Mouse (Mus musculus) forebrain, embryonic 14.5 days (tissue): ENCODE data around the gene Bbs4. TPM values are rescaled to one million over a fixed set of nuclear protein-coding genes. Genes with fewer than 3 reads are reported as not detected.
A peak's percentile ranks its signal among the peaks of the same experiment; 100 is the strongest.

ENCODE experiments used
- ATAC-seq: fragments of 200-750 bp; cut with Nextera tagmentation; 2 replicates; pipeline ENCODE4 v1.8.0; 2017; ENCODE audit warnings: mild to moderate bottlenecking, moderate library complexity
- DNase-seq: peaks from one replicate; pipeline ENCODE4 v3.0.0-alpha.2; 2015; ENCODE audit warnings: low spot score
- H3K27ac ChIP-seq: fragments of 300-500 bp; sonication (generic); 2 replicates; pipeline ENCODE4 v1.5.1; 2014; ENCODE audit warnings: low read depth, mild to moderate bottlenecking, control low read depth, low read length, moderate library complexity
- H3K27me3 ChIP-seq: fragments of 300-500 bp; sonication (generic); replicated peaks from 2 replicates; pipeline ENCODE4 v1.6.1; 2014; ENCODE audit warnings: low read length, control low read depth, mixed read lengths; ENCODE audit not compliant: control insufficient read depth, insufficient read depth
- H3K36me3 ChIP-seq: fragments of 300-500 bp; sonication (generic); 2 replicates; pipeline ENCODE4 v1.6.1; 2014; ENCODE audit warnings: low read length, control low read depth; ENCODE audit not compliant: control insufficient read depth, insufficient read depth
- H3K4me1 ChIP-seq: fragments of 300-500 bp; sonication (generic); 2 replicates; pipeline ENCODE4 v1.6.1; 2014; ENCODE audit warnings: antibody characterized with exemption, low read length, control low read depth; ENCODE audit not compliant: control insufficient read depth, insufficient read depth
- H3K4me2 ChIP-seq: fragments of 300-500 bp; sonication (generic); 2 replicates; pipeline ENCODE4 v1.6.1; 2014; ENCODE audit warnings: mild to moderate bottlenecking, control low read depth, low read length
- H3K4me3 ChIP-seq: fragments of 300-500 bp; sonication (generic); 2 replicates; pipeline ENCODE4 v1.5.1; 2014; ENCODE audit warnings: low read depth, low read length, control low read depth
- H3K9ac ChIP-seq: fragments of 300-500 bp; sonication (generic); 2 replicates; pipeline ENCODE4 v1.6.1; 2014; ENCODE audit warnings: mild to moderate bottlenecking, low read length, control low read depth, moderate library complexity
- H3K9me3 ChIP-seq: fragments of 300-500 bp; sonication (generic); replicated peaks from 2 replicates; pipeline ENCODE4 v1.6.1; 2016; ENCODE audit warnings: low read length, control low read depth, mixed read lengths; ENCODE audit not compliant: control insufficient read depth
- WGBS: fragments of 180-500 bp; shearing (Covaris S2); extraction: QIAGEN DNeasy Blood & Tissue Kit; methylation state at CpG from one replicate; pipeline ENCODE4 v1.1.7; 2014; 5-methylcytosine and 5-hydroxymethylcytosine counted together
- polyA plus RNA-seq: library from polyadenylated mRNA; unstranded; fragments of >200 nt; fragmentation: Nextera tagmentation; extraction: Ambion mirVana; gene quantifications from 2 replicates; pipeline ENCODE4 v1.2.1, GENCODE M21; 2014

Bbs4 gene
- polyA plus RNA-seq, 1 experiment from 2014 or later = 48.4 TPM

DNA sequence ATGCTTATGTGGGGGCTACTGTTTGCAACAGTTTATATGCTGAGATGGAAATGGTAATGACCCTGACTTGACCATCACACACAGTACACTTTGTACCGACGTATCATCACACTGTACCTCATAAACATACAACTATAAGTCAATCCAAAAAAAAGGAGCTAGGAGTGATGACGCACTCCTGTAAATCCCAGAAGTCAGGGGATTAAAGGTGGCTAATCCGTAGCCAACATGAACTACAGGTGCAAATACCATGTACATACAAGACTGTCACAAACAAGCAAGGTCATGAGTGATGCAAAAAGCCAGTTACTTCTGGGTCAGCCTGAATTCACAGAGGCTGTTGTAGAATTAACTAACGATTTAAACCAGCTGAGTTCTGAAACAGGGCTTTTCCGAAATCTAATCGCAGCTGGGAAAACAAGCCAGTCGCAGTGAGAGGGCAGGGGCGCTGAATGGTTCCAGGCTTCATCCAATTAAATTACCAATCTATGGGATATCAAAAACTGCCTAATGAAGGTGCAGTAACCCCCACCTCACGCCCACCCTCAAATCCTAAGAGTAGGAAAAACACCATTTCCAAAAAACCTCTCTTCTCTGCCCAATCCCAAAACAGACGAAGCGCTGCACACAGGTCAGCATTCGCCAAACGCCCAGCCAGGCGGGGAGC, 589 bp downstream of the Bbs4 start:
- peak overlapping the region; percentile 70 for H3K4me3 ChIP-seq
- H3K9me3 ChIP-seq = no peaks in the 10 kb centered on the region
- H3K27ac ChIP-seq = peak overlapping the region; percentile 79
- ATAC-seq = no peak; the same call in 1 of the 2 replicates
- H3K9ac ChIP-seq = peak overlapping the region; percentile 82
- H3K4me2 ChIP-seq = peak overlapping the region; percentile 75
- WGBS = 9% methylated on average over 15 of the region's 15 CpGs
- DNase-seq = no peak
- no peaks in the 10 kb centered on the region for H3K36me3 ChIP-seq
- H3K27me3 ChIP-seq = no peaks in the 10 kb centered on the region
- H3K4me1 ChIP-seq = 0 out of 2 replicates have a peak, but pooled peaks cover 2% of the 10 kb centered on the region

DNA sequence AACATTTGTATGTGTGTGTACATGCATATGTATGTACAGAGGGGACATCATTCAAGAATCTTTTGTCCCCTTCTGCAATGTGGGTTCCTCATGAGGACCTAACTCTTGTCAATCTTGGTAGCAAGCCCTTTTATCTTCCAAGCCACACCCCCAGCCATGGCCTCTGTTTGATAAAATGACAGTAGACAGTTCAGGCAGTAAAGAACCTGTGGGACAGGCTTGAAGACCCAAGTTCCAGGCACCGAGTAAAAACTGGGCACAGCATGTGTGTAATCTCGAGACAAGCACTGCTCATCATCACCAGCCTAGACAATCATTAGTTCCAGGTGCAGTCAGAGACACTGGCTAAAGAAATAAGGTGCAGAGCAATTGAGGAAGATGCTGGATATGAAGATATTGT, 7.1 kb downstream of the Bbs4 start:
- peaks cover 25% of the 10 kb centered on the region for H3K36me3 ChIP-seq
- DNase-seq = no peak
- H3K27me3 ChIP-seq = no peaks in the 10 kb centered on the region
- H3K9ac ChIP-seq = no peak overlapping the region
- no peaks in the 10 kb centered on the region for H3K4me1 ChIP-seq
- 84% methylated on average over 2 of the region's 2 CpGs for WGBS
- H3K9me3 ChIP-seq = no peaks in the 10 kb centered on the region
- H3K4me2 ChIP-seq = no peak overlapping the region
- no peak overlapping the region for H3K27ac ChIP-seq
- ATAC-seq = no peak
- H3K4me3 ChIP-seq = no peak overlapping the region

DNA sequence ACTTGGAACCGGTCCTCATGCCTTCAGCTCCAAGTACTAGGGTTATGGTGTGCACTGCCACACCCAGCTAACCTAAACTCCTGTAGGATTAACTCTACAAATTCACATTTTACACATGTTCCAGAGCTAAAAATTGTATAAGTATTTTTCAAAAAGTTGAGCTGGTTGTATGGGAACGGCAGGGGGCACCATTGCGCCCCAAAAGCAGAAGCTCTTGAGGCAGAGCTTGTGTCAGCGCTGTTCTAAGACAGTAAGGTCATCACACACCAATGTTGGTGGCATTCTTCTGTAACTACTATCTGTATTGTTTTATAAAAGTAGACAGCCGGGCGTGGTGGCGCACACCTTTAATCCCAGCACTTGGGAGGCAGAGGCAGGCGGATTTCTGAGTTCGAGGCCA, 13.3 kb downstream of the Bbs4 start:
- Histone ChIP-seq H3K4me3 (no peak overlapping the region), H3K27ac (no peak overlapping the region), H3K36me3 (peaks cover 53% of the 10 kb centered on the region), H3K9ac (no peak overlapping the region), H3K4me1 (no peaks in the 10 kb centered on the region), H3K27me3 (no peaks in the 10 kb centered on the region), H3K4me2 (no peak overlapping the region), H3K9me3 (no peaks in the 10 kb centered on the region)
- 93% methylated on average over 9 of the region's 9 CpGs for WGBS
- no peak for ATAC-seq
- DNase-seq = peak; percentile 20

DNA sequence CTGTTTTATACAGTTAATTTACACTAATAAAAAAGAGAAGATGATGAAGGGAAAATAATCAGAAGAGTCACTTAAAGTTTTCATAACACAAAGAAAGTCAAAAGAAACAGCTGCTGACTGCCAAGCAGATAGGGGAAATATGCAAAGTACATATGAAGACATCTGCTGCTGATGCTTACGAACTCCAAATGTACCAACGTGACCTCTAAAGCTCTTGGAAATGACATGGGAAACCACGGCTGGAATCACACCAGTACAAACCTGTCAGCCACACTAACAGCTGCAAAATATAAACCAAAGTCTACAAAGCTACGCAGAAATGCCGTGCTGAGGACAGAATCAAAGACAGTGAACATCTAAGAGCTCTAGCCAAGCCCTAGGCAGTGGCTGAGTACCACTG, 14.2 kb downstream of the Bbs4 start:
- H3K9me3 ChIP-seq = no peaks in the 10 kb centered on the region
- no peak overlapping the region for H3K9ac ChIP-seq
- no peak overlapping the region for H3K4me2 ChIP-seq
- no peak overlapping the region for H3K4me3 ChIP-seq
- H3K36me3 ChIP-seq = peaks cover 58% of the 10 kb centered on the region
- no peaks in the 10 kb centered on the region for H3K27me3 ChIP-seq
- H3K27ac ChIP-seq = no peak overlapping the region
- no peaks in the 10 kb centered on the region for H3K4me1 ChIP-seq
- DNase-seq (no peak), ATAC-seq (no peak)
- WGBS = 89% methylated on average over 5 of the region's 5 CpGs

DNA sequence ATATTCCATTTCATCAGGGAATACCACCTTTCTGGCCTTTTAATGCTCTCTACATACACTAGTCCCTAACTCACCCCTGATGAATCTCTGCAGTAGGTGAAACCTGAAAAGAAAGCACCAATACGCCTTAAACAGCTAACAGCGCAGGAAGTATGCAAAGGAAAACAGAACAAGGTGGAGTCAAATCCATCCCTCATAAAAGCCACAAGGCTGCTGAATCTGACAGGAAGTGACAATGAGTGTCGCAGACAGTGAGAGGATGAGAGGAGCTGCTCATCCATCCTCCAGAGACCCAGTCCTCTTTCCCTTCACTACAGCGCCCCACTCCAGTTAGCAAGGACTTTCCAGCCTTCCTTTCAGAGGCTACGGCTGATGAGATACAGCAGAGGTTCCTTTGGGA, 14.9 kb downstream of the Bbs4 start:
- Histone ChIP-seq H3K9me3 (no peaks in the 10 kb centered on the region), H3K27ac (no peak overlapping the region), H3K27me3 (no peaks in the 10 kb centered on the region), H3K36me3 (peaks cover 58% of the 10 kb centered on the region), H3K4me1 (no peaks in the 10 kb centered on the region), H3K4me3 (no peak overlapping the region), H3K9ac (no peak overlapping the region), H3K4me2 (no peak overlapping the region)
- WGBS = 85% methylated on average over 5 of the region's 5 CpGs
- ATAC-seq (no peak), DNase-seq (no peak)

DNA sequence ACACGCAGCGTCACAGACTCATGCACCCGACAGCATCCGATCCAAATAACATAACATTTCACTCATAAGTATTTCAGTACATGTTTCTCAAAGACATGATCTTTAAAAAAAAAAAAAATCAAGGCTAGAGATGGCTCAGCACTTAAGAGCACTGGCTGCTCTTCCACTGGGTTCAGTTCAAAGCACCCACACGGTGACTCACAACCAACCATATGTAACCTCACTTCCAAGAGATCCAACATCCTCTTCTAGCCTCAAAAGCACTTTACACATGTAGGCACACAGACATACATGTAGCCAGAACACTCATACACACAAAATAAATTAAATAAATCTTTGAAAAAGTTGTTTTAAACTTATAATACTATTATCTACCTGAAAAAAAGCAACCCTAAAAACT, 15.4 kb downstream of the Bbs4 start:
- Histone ChIP-seq H3K27me3 (no peaks in the 10 kb centered on the region), H3K36me3 (peaks cover 58% of the 10 kb centered on the region), H3K4me2 (no peak overlapping the region), H3K4me3 (no peak overlapping the region), H3K27ac (no peak overlapping the region), H3K9ac (no peak overlapping the region), H3K4me1 (no peaks in the 10 kb centered on the region), H3K9me3 (no peaks in the 10 kb centered on the region)
- ATAC-seq = no peak
- 95% methylated on average over 5 of the region's 5 CpGs for WGBS
- DNase-seq = no peak

DNA sequence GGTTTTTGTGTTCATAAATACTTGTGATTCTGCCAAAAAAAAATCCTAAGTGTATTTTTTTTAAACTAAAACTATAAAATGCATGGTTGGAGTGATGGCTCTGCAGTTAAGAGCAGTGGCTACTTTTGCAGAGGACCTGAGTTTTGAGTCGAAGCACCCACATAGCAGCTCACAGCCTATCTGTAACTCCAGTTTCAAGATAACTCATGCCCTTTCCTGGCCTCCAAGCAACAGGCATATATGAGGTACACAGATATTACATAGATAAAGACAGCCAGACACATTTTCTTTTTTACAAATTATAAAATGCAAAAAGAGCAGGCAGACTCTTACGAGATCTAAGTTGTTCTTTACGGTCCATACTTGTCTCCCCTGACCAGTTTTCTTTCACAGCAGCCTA, 16.8 kb downstream of the Bbs4 start:
- DNase-seq (no peak), ATAC-seq (no peak)
- Histone ChIP-seq H3K4me2 (no peak overlapping the region), H3K4me3 (no peak overlapping the region), H3K9ac (no peak overlapping the region), H3K27ac (no peak overlapping the region), H3K9me3 (no peaks in the 10 kb centered on the region), H3K4me1 (no peaks in the 10 kb centered on the region), H3K27me3 (no peaks in the 10 kb centered on the region), H3K36me3 (peaks cover 60% of the 10 kb centered on the region)
- 99% methylated on average over 3 of the region's 3 CpGs for WGBS

DNA sequence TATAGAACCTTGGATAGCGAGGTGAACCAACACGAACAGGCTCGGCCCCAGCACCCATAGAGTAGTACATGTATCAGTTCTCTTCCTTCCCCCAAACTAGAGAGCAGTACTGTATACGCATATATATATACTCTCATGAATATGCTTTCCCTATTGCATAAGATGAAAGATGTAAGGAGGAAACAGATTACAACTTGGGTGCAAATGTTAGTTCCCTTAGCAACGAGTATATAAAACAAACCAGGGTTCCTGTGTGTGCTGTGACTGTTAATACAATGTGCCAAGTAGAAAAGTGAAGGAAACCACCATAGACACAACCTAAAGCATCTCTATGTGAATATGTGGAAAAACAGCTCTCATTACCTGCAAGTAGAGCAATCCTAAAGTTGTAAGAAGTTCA, 23.3 kb downstream of the Bbs4 start:
- H3K27me3 ChIP-seq = no peaks in the 10 kb centered on the region
- DNase-seq = no peak
- no peaks in the 10 kb centered on the region for H3K4me1 ChIP-seq
- H3K4me2 ChIP-seq = no peak overlapping the region
- H3K36me3 ChIP-seq = peaks cover 73% of the 10 kb centered on the region
- ATAC-seq = no peak
- H3K4me3 ChIP-seq = no peak overlapping the region
- 94% methylated on average over 5 of the region's 5 CpGs for WGBS
- H3K27ac ChIP-seq = no peak overlapping the region
- no peaks in the 10 kb centered on the region for H3K9me3 ChIP-seq
- H3K9ac ChIP-seq = no peak overlapping the region

DNA sequence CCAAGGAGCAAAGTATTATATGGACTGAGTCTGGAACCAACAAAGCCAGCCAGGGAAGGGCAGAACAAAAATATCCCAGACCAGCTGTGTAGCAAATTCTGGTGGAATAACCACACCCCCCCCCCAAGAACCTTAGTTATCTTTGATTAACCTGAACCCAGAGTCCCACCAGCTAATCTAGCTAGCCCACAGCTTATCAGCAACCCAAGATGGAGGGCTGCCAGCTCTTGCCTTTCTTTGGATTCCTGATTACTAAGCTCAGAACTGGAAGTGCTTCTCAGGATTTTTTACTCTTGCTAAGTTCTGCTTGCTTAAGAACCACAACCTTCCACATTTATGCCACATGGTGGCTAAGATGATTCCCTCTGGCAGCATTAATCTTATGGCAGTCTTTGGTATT, 29.0 kb downstream of the Bbs4 start:
- Histone ChIP-seq H3K9me3 (no peaks in the 10 kb centered on the region), H3K27me3 (no peaks in the 10 kb centered on the region), H3K9ac (no peak overlapping the region), H3K27ac (no peak overlapping the region), H3K36me3 (peaks cover 76% of the 10 kb centered on the region), H3K4me3 (no peak overlapping the region), H3K4me2 (no peak overlapping the region), H3K4me1 (no peaks in the 10 kb centered on the region)
- ATAC-seq (no peak), DNase-seq (no peak)
